In genomic region chr13:56476790-56477189, GRCm38 (mm10) we compare ENCODE assay signal across 15 mouse cellular contexts. TPM values are rescaled to one million over a fixed set of nuclear protein-coding genes. Genes with fewer than 3 reads are reported as not detected.
DNase-seq lines count a peak whose midpoint lies in the region; TF ChIP-seq lines count a peak whose summit lies in the region.
"Had no signal": no experiment of that assay in that cellular context is flagged by ENCODE, and none has a peak within 500 bp of the region (broad histone marks: within the 10 kb centered on the region; RNA-seq: fewer than 3 reads in every experiment).

No protein-coding gene starts in this region.

- H3K79me2 ChIP-seq in myocyte (ENCODE audit: control insufficient read depth, insufficient read depth), result no peaks in the 10 kb centered on the region

- no peak overlapping the region for H3K4me3 ChIP-seq in myocyte
- H3K4me3 ChIP-seq: embryonic facial prominence, embryonic 15.5 days had no signal

- no peak overlapping the region for H3ac ChIP-seq in myocyte (ENCODE audit: control insufficient read depth, insufficient read length)

- no peak for TF ChIP-seq POLR2A in myocyte (IDR thresholded peaks at IDR 0.05; ENCODE audit: insufficient read length, low read depth)

- peak; percentile 3 for DNase-seq in adrenal gland, postnatal 10 days
- no peak for DNase-seq in adrenal gland, postnatal 4 days (ENCODE audit: low spot score in 2 of 2)
- DNase-seq in 3134 (ENCODE audit: extremely low read depth, insufficient read length, low spot score), result peak; percentile 80
- peak; percentile 13 for DNase-seq in adipocyte (ENCODE audit: low spot score)
- DNase-seq in urinary bladder, postnatal 14 days (ENCODE audit: low spot score), result no peak
- no peak for DNase-seq in cerebellum, adult 8-10 months
- no peak for DNase-seq in heart, adult 8-10 months (ENCODE audit: low spot score)
- DNase-seq: B cell, adult 2 months; cerebellum, adult 11-12 months; heart, postnatal 14 days; liver, postnatal 0 days had no signal

- peaks cover 6% of the 10 kb centered on the region for H3K27me3 ChIP-seq in myocyte (ENCODE audit: control insufficient read depth, insufficient read depth, insufficient read length)

- H3K4me2 ChIP-seq in myocyte (ENCODE audit: low read depth), result peak overlapping the region; percentile 55
- H3K4me2 ChIP-seq: embryonic facial prominence, embryonic 15.5 days had no signal

- H3K36me3 ChIP-seq in myocyte (ENCODE audit: control insufficient read depth, insufficient read depth), result no peaks in the 10 kb centered on the region
- H3K36me3 ChIP-seq: embryonic facial prominence, embryonic 15.5 days had no signal

TF ChIP-seq in myocyte, 11 proteins besides CTCF, POLR2A, EP300 and RAD21:
- TF ChIP-seq CEBPB (IDR thresholded peaks at IDR 0.05; ENCODE audit: insufficient read depth, poor library complexity, severe bottlenecking) (no peak), USF1 (IDR thresholded peaks at IDR 0.05; ENCODE audit: low read depth) (no peak), MYOG (IDR thresholded peaks at IDR 0.05; ENCODE audit: control insufficient read depth in 1 of 3, insufficient read depth in 1 of 3, insufficient read length in 2 of 3, low read depth in 2 of 3) (no peak), MAX (IDR thresholded peaks at IDR 0.05; ENCODE audit: low read depth) (no peak), REST (IDR thresholded peaks at IDR 0.05; ENCODE audit: insufficient read depth, insufficient read length) (no peak), TCF12 (IDR thresholded peaks at IDR 0.05; ENCODE audit: insufficient read depth, poor library complexity, severe bottlenecking) (no peak), E2F4 (IDR thresholded peaks at IDR 0.05; ENCODE audit: insufficient read depth) (no peak), MYOD1 (IDR thresholded peaks at IDR 0.05; ENCODE audit: control insufficient read depth in 1 of 3, insufficient read length in 2 of 3, low read depth in 2 of 3) (no peak), TCF3 (IDR thresholded peaks at IDR 0.05; ENCODE audit: insufficient read length, low read depth) (no peak)

RNA-seq across cellular contexts. Expression of gene Il9, which starts 5.3 kb away (rescaled TPM):
- not detected for total RNA-seq in adrenal gland, postnatal 10 days (2021)
- not detected for total RNA-seq in adrenal gland, postnatal 4 days (2021)
- polyA plus RNA-seq in myocyte (2012; fragmentation: generic; extraction: Trizol), result not detected
- total RNA-seq in heart, adult 8-10 months (2022), result not detected
- total RNA-seq: heart, postnatal 14 days; left cerebral cortex, postnatal 14 days had no signal
- polyA plus RNA-seq: embryonic facial prominence, embryonic 15.5 days; liver, postnatal 0 days; urinary bladder, adult 2 months had no signal

RNA-seq across cellular contexts. Expression of gene Slc25a48, which starts 38.6 kb away (rescaled TPM):
- total RNA-seq in adrenal gland, postnatal 10 days (2021), result 1 to 10 TPM; 4.1 to 4.5 TPM
- total RNA-seq in adrenal gland, postnatal 4 days (2021), result under 1 TPM; 0.42 to 0.76 TPM
- polyA plus RNA-seq in myocyte (2012; fragmentation: generic; extraction: Trizol), result not detected
- under 1 TPM in 1 of 4 experiments, not detected in 3; 0.26 TPM for total RNA-seq in heart, adult 8-10 months (2022)

RNA-seq across cellular contexts. Expression of gene Fbxl21, which starts 45.5 kb away (rescaled TPM):
- 1 to 10 TPM; 2.5 to 4.5 TPM for total RNA-seq in adrenal gland, postnatal 10 days (2021)
- 1 to 10 TPM; 7.1 to 8.3 TPM for total RNA-seq in adrenal gland, postnatal 4 days (2021)
- 0.20 TPM for polyA plus RNA-seq in myocyte (2012; fragmentation: generic; extraction: Trizol)
- 1 to 10 TPM; 1.0 to 1.1 (median 1.0) TPM for total RNA-seq in heart, adult 8-10 months (2022)

RNA-seq across cellular contexts. Expression of gene Gm3045, which starts 50.4 kb away (rescaled TPM):
- total RNA-seq in adrenal gland, postnatal 10 days (2021), result not detected
- total RNA-seq in adrenal gland, postnatal 4 days (2021), result not detected
- not detected for polyA plus RNA-seq in myocyte (2012; fragmentation: generic; extraction: Trizol)
- not detected for total RNA-seq in heart, adult 8-10 months (2022)
- total RNA-seq: heart, postnatal 14 days; left cerebral cortex, postnatal 14 days had no signal
- polyA plus RNA-seq: liver, postnatal 0 days had no signal

Comparison
In these comparisons a context has a peak if more than half of its experiments do, and no peak if none do; other contexts are left out.
1. DNase-seq: peak in adrenal gland, postnatal 10 days (single experiment), 3134 (single experiment) and adipocyte (single experiment); none in adrenal gland, postnatal 4 days (0 of 2), urinary bladder, postnatal 14 days (single experiment), cerebellum, adult 8-10 months (single experiment) and heart, adult 8-10 months (single experiment).